Mouse (Mus musculus) CD4-positive naive resting alpha-beta T cell, adult 57 days (primary cell): ENCODE results near the gene Slc38a10. TPM values are rescaled to one million over a fixed set of nuclear protein-coding genes. Genes with fewer than 3 reads are reported as not detected.

ENCODE experiments used
- total RNA-seq: library from RNA; stranded (reverse); gene quantifications from one replicate; pipeline ENCODE4 v1.2.4, GENCODE M21; 2023

Slc38a10 gene
- total RNA-seq: 99.9 TPM

GRCm38 (mm10) chr11:120151113-120151494, at the start of gene Slc38a10:
Gene Slc38a10, minus strand, starts transcription at chr11:120151346.

GRCm38 (mm10) chr11:120098588-120099511, 52.3 kb downstream of the Slc38a10 start, which contains the start of the genes Tepsin and Ndufaf8:
Gene Tepsin, minus strand, starts transcription at chr11:120098731.
Gene Ndufaf8, plus strand, starts transcription at chr11:120098928.

GRCm38 (mm10) chr11:120086702-120087152, 64.4 kb downstream of the Slc38a10 start, which contains the start of gene Cep131:
Gene Cep131, minus strand, starts transcription at chr11:120086827.

Other genes starting within 250 kb of the Slc38a10 start
- 32.2 TPM for gene Chmp6, start 237.9 kb downstream of the Slc38a10 start, total RNA-seq
- gene Baiap2, start 208.6 kb downstream of the Slc38a10 start, total RNA-seq: 24.9 TPM
- gene Aatk, start 104.2 kb downstream of the Slc38a10 start, total RNA-seq: 0.47 TPM
- gene Cep131, start 64.5 kb downstream of the Slc38a10 start, total RNA-seq: 7.5 TPM
- 21.1 TPM for gene Tepsin, start 52.6 kb downstream of the Slc38a10 start, total RNA-seq
- gene Ndufaf8, start 52.4 kb downstream of the Slc38a10 start, total RNA-seq: 54.0 TPM
- 0.56 TPM for gene Bahcc1, start 81.6 kb upstream of the Slc38a10 start, total RNA-seq
- 1,308 TPM for gene Actg1, start 197.2 kb upstream of the Slc38a10 start, total RNA-seq
- not detected for gene Fscn2, start 210.2 kb upstream of the Slc38a10 start, total RNA-seq
- 28.0 TPM for gene Faap100, start 227.4 kb upstream of the Slc38a10 start, total RNA-seq